Mouse (Mus musculus) right cerebral cortex, adult 2 months (tissue): Measurements from ENCODE around the gene Fabp6.

ENCODE experiments used
- DNase-seq, 2 experiments: peaks; one replicate each; pipeline ENCODE4 v3.0.0; 2021 to 2022; ENCODE audit warnings: low spot score in 2 of 2

Gene Fabp6

DNA sequence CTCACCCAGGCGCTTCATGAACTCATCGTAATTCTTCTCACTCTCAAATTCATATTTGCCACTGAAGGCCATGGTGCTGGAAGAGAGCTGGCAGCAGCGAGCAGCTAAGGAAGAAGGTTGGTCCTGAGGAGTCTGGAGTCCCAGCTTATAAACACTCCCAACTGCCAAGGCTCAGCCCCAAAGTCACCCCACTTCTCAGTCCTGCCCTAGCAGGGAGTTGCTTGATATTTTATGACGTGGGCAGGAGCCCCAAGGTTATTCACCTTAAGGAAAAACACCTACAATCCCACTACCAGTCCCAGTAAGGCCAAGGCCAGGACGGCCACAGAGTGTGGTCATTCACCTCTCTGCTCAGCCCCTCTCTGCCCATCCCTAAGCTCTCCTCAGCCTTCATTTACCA, at the start of gene Fabp6:
Gene Fabp6, minus strand, starts transcription at position 101 of the 400 bp plus-strand sequence.
- DNase-seq: no peak

- no peak for DNase-seq
These were observed 43.9 kb upstream of the Fabp6 start for GRCm38 (mm10) chr11:43645286-43645685.

GRCm38 (mm10) chr11:43643180-43643591, 41.8 kb upstream of the Fabp6 start:
- DNase-seq: peak; percentile 70 to 73

- DNase-seq: no peak
These were observed 37.1 kb upstream of the Fabp6 start for GRCm38 (mm10) chr11:43638486-43638885.

- DNase-seq: peak; percentile 27 to 41
These were observed 35.4 kb upstream of the Fabp6 start for GRCm38 (mm10) chr11:43636761-43637160.

- DNase-seq: peak; percentile 51 to 61
These were observed 32.5 kb upstream of the Fabp6 start for GRCm38 (mm10) chr11:43633658-43634401.

DNA sequence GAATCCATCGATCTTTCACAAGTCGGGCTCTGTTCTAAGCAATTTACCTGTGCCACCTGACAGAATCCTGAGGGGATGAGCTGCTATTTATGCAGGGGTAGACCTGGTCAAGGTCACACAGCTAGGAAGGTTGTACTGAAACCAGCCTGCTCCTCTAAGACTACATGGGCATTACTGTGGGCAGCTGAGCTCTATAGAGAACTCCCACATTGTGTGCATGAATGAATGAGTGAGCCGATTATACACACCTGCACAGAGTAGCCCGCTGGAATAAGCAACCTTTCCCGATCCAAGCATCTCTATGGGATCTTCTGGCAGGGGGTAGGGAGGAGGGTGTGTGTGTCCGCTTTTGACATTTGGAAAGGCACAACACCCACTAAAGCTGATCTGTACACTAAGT, 31.8 kb upstream of the Fabp6 start:
- DNase-seq: no peak

GRCm38 (mm10) chr11:43632566-43632965, 31.2 kb upstream of the Fabp6 start:
- peak; percentile 31 to 39 for DNase-seq

GRCm38 (mm10) chr11:43631645-43632044, 30.3 kb upstream of the Fabp6 start:
- DNase-seq: no peak

DNA sequence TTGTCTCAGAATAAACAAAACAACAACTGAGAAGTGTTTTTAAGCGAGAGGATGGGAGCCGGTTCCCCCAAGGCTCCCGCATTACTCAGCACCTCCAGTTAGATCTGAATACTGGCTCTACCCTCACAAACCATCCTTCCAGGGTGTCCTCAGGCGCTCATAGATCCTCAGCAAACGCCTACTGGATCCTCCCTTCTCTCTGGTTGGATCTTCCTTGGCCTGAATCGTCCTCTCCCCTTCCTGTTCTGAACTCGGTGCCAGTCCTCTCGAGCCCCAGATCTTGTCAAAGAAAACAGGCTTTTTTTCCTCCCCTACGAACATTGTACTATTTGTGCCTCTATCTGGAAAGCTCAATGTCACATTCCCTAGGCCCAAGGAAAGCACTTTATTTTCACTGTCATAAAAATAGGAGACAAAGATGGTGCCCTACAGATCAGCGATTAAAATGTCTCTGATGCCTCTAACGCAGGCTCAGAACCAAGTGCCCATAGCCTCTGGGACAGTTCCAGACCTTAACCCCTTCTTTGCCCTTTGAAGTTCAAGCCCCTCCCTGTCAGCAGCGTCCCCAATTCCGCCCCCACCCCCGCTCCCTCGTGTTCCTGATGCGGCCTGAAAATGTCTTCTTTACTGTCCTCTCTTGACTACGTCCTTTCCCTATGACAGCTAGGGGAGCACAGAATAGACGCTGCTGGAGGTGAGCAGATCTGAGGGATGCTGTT, 25.7 kb upstream of the Fabp6 start:
- no peak for DNase-seq

DNA sequence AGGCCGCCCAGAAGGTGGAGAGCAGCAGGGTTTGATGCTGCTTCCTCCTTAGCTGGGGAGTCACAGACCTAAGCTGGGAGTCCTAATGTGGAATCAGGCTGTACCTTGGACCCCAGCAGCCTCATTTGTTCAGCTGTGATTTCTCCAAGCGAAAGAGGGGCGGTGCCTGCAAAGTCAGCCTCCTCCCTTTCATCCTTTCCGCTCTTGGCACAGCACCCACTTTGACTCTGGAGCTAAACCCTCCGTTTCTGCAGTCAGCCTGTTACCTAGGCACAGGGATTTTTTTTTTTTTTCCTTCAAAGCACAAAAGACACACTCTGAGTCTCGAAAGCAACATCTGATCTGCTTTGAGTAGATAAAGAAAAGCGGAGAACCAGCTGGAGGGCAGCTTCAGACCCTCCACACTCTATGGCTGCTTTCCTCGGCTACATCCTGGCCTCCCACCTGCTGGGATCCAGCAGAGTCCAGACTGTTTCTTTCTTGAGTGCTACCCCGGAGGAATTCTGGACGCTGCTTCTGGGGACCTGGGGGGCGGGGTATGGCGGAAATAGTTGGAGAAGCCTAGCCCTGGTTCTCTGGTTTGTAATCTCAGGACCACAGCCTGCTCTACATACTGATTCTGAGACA, 25.1 kb upstream of the Fabp6 start:
- peak; percentile 47 to 60 for DNase-seq

- DNase-seq: peak in 1 of 2 experiments; percentile 50
These were observed 23.0 kb upstream of the Fabp6 start for GRCm38 (mm10) chr11:43624341-43624740.

GRCm38 (mm10) chr11:43621769-43622168, 20.4 kb upstream of the Fabp6 start:
- no peak for DNase-seq

DNA sequence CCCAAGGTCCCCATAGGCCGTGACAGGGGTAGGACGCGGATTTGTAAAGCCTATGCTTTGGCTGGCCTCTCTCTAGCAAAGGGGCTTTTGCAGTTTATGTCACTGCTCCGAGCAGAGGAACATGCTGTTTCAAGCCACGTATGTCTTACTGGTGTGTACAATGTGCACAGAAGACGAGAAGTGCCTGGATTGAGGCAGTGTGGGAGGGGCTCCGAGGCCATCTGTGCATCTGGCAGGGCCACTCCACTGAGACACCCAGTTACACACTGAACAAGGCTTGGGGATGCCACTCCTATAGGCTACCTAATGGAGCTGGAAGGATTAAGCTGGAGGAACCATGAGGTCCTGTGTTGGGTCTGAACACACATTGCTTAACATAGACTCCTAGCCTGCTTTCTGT, 17.1 kb upstream of the Fabp6 start:
- DNase-seq: no peak

- no peak for DNase-seq
These were observed 16.6 kb upstream of the Fabp6 start for GRCm38 (mm10) chr11:43617924-43618323.

DNA sequence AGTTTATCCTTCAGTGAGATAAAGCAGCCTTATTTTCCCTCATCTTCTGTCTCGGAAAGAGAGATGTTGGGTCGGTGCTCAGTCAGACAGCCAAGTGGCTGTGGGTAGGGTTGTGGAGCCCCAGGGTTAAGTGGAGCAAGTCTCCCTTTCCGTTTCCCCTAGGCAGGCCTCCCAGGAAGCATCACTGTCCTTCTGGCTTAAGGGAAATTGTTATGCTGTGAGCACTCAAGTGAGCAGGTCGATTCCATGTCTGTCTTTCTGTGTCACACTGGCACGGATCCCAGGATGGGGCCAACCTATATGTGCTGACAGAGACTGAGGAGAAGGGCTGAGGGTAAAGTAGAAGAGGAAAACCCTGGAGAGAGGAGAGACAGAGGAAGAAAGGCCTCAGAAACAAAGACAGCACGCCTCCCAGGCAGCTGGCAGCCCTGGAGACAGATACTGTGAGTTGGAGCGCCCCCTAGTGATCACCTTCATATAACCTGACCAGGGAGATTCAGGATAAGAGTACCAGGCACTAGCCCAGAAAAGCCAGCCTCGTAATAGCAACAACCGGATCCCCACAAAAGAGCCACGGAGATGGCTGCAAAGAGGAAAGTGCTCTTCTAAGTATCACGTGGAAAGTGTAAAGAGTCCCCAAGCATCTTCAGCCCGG, 11.6 kb upstream of the Fabp6 start:
- DNase-seq: peak; percentile 90 to 91

GRCm38 (mm10) chr11:43610662-43611033, 9.3 kb upstream of the Fabp6 start:
- DNase-seq: no peak

- DNase-seq: no peak
These were observed 8.8 kb upstream of the Fabp6 start for GRCm38 (mm10) chr11:43610006-43610661.

- DNase-seq: no peak
These were observed 7.1 kb upstream of the Fabp6 start for GRCm38 (mm10) chr11:43608440-43608839.

DNA sequence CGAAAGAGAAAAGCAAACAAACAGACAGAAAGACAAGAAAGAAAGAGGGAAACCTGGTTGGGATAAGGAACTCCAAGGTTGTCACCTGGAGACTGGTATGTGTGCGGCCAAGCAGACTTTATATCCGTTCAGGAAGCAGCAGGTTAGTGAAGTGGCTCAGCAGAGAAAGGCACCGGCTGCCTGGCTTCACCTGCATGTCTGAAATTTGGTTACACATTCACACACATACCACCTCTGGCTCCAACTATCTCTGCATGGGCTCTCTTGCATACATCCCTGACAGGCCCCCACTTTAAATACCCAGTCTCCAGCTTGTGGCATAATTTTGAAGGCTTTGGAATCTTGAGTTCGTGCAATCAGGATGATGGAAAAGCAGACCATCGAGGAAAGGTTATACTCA, 4.5 kb upstream of the Fabp6 start:
- no peak for DNase-seq

- no peak for DNase-seq
These were observed 3.6 kb upstream of the Fabp6 start for GRCm38 (mm10) chr11:43604891-43605290.

DNA sequence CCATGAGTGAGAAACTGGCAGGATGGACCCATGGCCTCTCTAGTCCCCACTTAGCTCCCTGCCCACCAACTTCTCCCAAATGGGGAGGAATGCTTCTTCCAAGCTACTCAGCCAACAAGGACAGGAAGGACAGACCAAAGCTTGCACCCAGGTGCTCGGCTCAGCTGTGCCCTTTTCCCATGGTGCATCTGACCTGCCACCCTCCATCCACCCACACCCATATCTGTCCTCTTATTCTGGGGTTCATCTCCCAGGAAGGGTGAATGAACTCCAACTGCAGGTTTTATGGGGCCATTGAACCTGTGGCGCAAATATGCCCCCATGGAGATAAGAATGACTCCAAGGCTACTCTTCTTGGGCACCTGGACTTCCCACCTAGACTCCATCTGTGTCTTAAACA, 2.9 kb upstream of the Fabp6 start:
- no peak for DNase-seq
